Mouse (Mus musculus) spleen, adult 10 weeks (tissue): Measurements from ENCODE around the gene Tdp2. TPM values are rescaled to one million over a fixed set of nuclear protein-coding genes. Genes with fewer than 3 reads are reported as not detected.

Experiments used
- polyA plus RNA-seq: library from polyadenylated mRNA; stranded (reverse); fragments of 350-450 nt; fragmentation: Illumina TruSeq; extraction: RNeasy Lipid Tissue Mini Kit (QIAGEN cat#74804); gene quantifications from one replicate; pipeline ENCODE4 v1.2.3, GENCODE M21; 2015; ENCODE audit warnings: low replicate concordance; ENCODE audit not compliant: insufficient read depth

Gene Tdp2
- 65.7 TPM for polyA plus RNA-seq

GRCm38 (mm10) chr13:24831353-24832130 lies at the start of gene Tdp2, which contains the start of gene Acot13:
TSS of gene Tdp2 (plus strand) at chr13:24831679.
TSS of gene Acot13 (minus strand) at chr13:24831540.

GRCm38 (mm10) chr13:24801308-24801921 lies 30.1 kb upstream of the Tdp2 start, which contains the start of gene BC005537:
TSS of gene BC005537 (plus strand) at chr13:24801657.

GRCm38 (mm10) chr13:24844983-24845955 lies 13.8 kb downstream of the Tdp2 start, which contains the start of gene D130043K22Rik:
TSS of gene D130043K22Rik (plus strand) at chr13:24845135.

Other genes with a start within 250 kb of the Tdp2 start
- gene Ripor2, start 249.5 kb upstream of the Tdp2 start, polyA plus RNA-seq: 149 TPM
- 0.30 TPM for gene Armh2, start 90.4 kb upstream of the Tdp2 start, polyA plus RNA-seq
- 38.0 TPM for gene Gmnn, start 69.8 kb upstream of the Tdp2 start, polyA plus RNA-seq
- gene BC005537, start 30.0 kb upstream of the Tdp2 start, polyA plus RNA-seq: 290 TPM
- 41.1 TPM for gene Acot13, start 139 bp upstream of the Tdp2 start, polyA plus RNA-seq
- not detected for gene D130043K22Rik, start 13.5 kb downstream of the Tdp2 start, polyA plus RNA-seq
- gene Aldh5a1, start 106.0 kb downstream of the Tdp2 start, polyA plus RNA-seq: 1.3 TPM
- gene Gpld1, start 111.5 kb downstream of the Tdp2 start, polyA plus RNA-seq: 0.23 TPM
- 34.8 TPM for gene Mrs2, start 188.7 kb downstream of the Tdp2 start, polyA plus RNA-seq
- gene Dcdc2a, start 224.3 kb downstream of the Tdp2 start, polyA plus RNA-seq: not detected